Mouse (Mus musculus): ENCODE measurements around the gene Sptssb.

- TF ChIP-seq CTCF (IDR thresholded peaks at IDR 0.05; ENCODE audit: control insufficient read depth, insufficient read depth, insufficient replicate concordance, low read depth, low read length): no peak
- no peak for TF ChIP-seq POLR2A (IDR thresholded peaks at IDR 0.05; ENCODE audit: control insufficient read depth, low read depth, low read length)
These were observed 62.2 kb downstream of the Sptssb start for GRCm38 (mm10) chr3:69797533-69797932.

Data from testis, adult 2 months (tissue).